Mouse (Mus musculus): ENCODE measurements around the gene Sptlc3. TPM values are rescaled to one million over a fixed set of nuclear protein-coding genes. Genes with fewer than 3 reads are reported as not detected.

Gene Sptlc3
- total RNA-seq (2012; rRNA removed): not detected in 2 replicates
- polyA plus RNA-seq (2012; ENCODE audit: insufficient read depth in 1 of 2, insufficient read length in 2 of 2, low read depth in 1 of 2, low replicate concordance in 2 of 2, missing spikeins in 1 of 2): not detected

GRCm38 (mm10) chr2:139493836-139494235 is at the start of gene Sptlc3:
TSS of gene Sptlc3 (plus strand) at chr2:139493913.
- no peaks in the 10 kb centered on the region for H3K79me2 ChIP-seq (ENCODE audit: control insufficient read depth, insufficient read depth, low read length, poor library complexity)
- no peak within 1 kb of the TSS for H3K4me3 ChIP-seq (ENCODE audit: control insufficient read depth in 1 of 2, insufficient read depth in 1 of 2, low read depth in 2 of 2, low read length in 2 of 2)
- no peaks in the 10 kb centered on the region for H3K9me3 ChIP-seq (replicated peaks; ENCODE audit: insufficient read depth, low read length)
- no peaks in the 10 kb centered on the region for H3K36me3 ChIP-seq (ENCODE audit: control insufficient read depth in 1 of 2, insufficient read depth in 2 of 2, low read length in 2 of 2)
- DNase-seq (ENCODE audit: low read depth, low spot score): no peak
- no peak within 1 kb of the TSS for H3K27ac ChIP-seq (ENCODE audit: control insufficient read depth, low read depth, low read length)
- H3K4me1 ChIP-seq (ENCODE audit: control insufficient read depth in 1 of 2, insufficient read depth in 2 of 2, low read length in 2 of 2): no peaks in the 10 kb centered on the region
- no peak within 1 kb of the TSS for H3K9ac ChIP-seq (ENCODE audit: control insufficient read depth, low read depth, low read length, poor library complexity, severe bottlenecking)
- no peak for TF ChIP-seq ZC3H11A (IDR thresholded peaks at IDR 0.05; ENCODE audit: low read depth, low read length)
- TF ChIP-seq MAFK (IDR thresholded peaks at IDR 0.05; ENCODE audit: borderline replicate concordance, low read depth, low read length): no peak
- no peak for TF ChIP-seq ZNF384 (IDR thresholded peaks at IDR 0.05; ENCODE audit: low read depth, low read length)
- no peak for TF ChIP-seq TAL1 (IDR thresholded peaks at IDR 0.05; ENCODE audit: low read length)
- no peak for TF ChIP-seq CTCF (IDR thresholded peaks at IDR 0.05 in 2 of 3, conservative IDR thresholded peaks at IDR 0.05 in 1 of 3; ENCODE audit: control insufficient read depth in 1 of 3, insufficient read depth in 1 of 3, low read depth in 2 of 3, low read length in 3 of 3, poor library complexity in 1 of 3, severe bottlenecking in 1 of 3)
- TF ChIP-seq POLR2AphosphoS5 (IDR thresholded peaks at IDR 0.05; ENCODE audit: borderline replicate concordance, low read depth, low read length): no peak
- TF ChIP-seq GATA1 (IDR thresholded peaks at IDR 0.05; ENCODE audit: low read depth, low read length): no peak
- no peak for TF ChIP-seq USF1 (IDR thresholded peaks at IDR 0.05; ENCODE audit: low read depth, low read length)
- no peak for TF ChIP-seq CHD2 (IDR thresholded peaks at IDR 0.05; ENCODE audit: low read length)
- TF ChIP-seq MAZ (IDR thresholded peaks at IDR 0.05; ENCODE audit: low read depth, low read length): no peak
- no peak for TF ChIP-seq POLR2A (IDR thresholded peaks at IDR 0.05; ENCODE audit: control insufficient read depth in 1 of 2, insufficient read depth in 1 of 2, low read depth in 1 of 2, low read length in 2 of 2, poor library complexity in 1 of 2)
- TF ChIP-seq MEF2A (IDR thresholded peaks at IDR 0.05; ENCODE audit: extremely low read depth, insufficient replicate concordance, low read depth, low read length, poor library complexity, severe bottlenecking): no peak
- TF ChIP-seq BHLHE40 (IDR thresholded peaks at IDR 0.05; ENCODE audit: borderline replicate concordance, low read depth, low read length): no peak
- TF ChIP-seq NELFE (IDR thresholded peaks at IDR 0.05; ENCODE audit: low read depth, low read length): no peak
- no peak for TF ChIP-seq POLR2AphosphoS2 (IDR thresholded peaks at IDR 0.05; ENCODE audit: low read length)
- no peak for TF ChIP-seq SIN3A (IDR thresholded peaks at IDR 0.05; ENCODE audit: low read length)
- no peak for TF ChIP-seq RCOR1 (IDR thresholded peaks at IDR 0.05; ENCODE audit: low read depth, low read length)
- H3K27me3 ChIP-seq (ENCODE audit: control insufficient read depth in 1 of 2, insufficient read depth in 2 of 2, low read length in 2 of 2): no peaks in the 10 kb centered on the region

GRCm38 (mm10) chr2:139467726-139468125 is 26.0 kb upstream of the Sptlc3 start:
- DNase-seq (ENCODE audit: low read depth, low spot score): no peak
- no peak for TF ChIP-seq USF1 (IDR thresholded peaks at IDR 0.05; ENCODE audit: low read depth, low read length)
- no peak for TF ChIP-seq E2F4 (IDR thresholded peaks at IDR 0.05; ENCODE audit: borderline replicate concordance, low read depth, low read length)
- TF ChIP-seq TCF12 (IDR thresholded peaks at IDR 0.05; ENCODE audit: low read depth, low read length): no peak
- TF ChIP-seq ZC3H11A (IDR thresholded peaks at IDR 0.05; ENCODE audit: low read depth, low read length): no peak
- no peak for TF ChIP-seq POLR2AphosphoS5 (IDR thresholded peaks at IDR 0.05; ENCODE audit: borderline replicate concordance, low read depth, low read length)
- TF ChIP-seq ETS1 (IDR thresholded peaks at IDR 0.05; ENCODE audit: low read depth, low read length): no peak
- TF ChIP-seq POLR2AphosphoS2 (IDR thresholded peaks at IDR 0.05; ENCODE audit: low read length): no peak
- TF ChIP-seq KAT2A (conservative IDR thresholded peaks at IDR 0.05; ENCODE audit: low read depth, low read length): no peak
- no peak for TF ChIP-seq HCFC1 (IDR thresholded peaks at IDR 0.05; ENCODE audit: low read depth, low read length)
- TF ChIP-seq EP300 (IDR thresholded peaks at IDR 0.05; ENCODE audit: low read depth in 1 of 2, low read length in 2 of 2): no peak
- no peak for TF ChIP-seq MYC (IDR thresholded peaks at IDR 0.05; ENCODE audit: low read depth, low read length)
- no peak for TF ChIP-seq MEF2A (IDR thresholded peaks at IDR 0.05; ENCODE audit: extremely low read depth, insufficient replicate concordance, low read depth, low read length, poor library complexity, severe bottlenecking)
- TF ChIP-seq GABPA (IDR thresholded peaks at IDR 0.05; ENCODE audit: low read depth, low read length): no peak
- no peak for TF ChIP-seq MAFK (IDR thresholded peaks at IDR 0.05; ENCODE audit: borderline replicate concordance, low read depth, low read length)

More at GRCm38 (mm10) chr2:139467726-139468125, 26.0 kb upstream of the Sptlc3 start:
- Histone ChIP-seq H3K9ac (ENCODE audit: control insufficient read depth, low read depth, low read length, poor library complexity, severe bottlenecking) (no peak overlapping the region), H3K36me3 (ENCODE audit: control insufficient read depth in 1 of 2, insufficient read depth in 2 of 2, low read length in 2 of 2) (no peaks in the 10 kb centered on the region), H3K9me3 (replicated peaks; ENCODE audit: insufficient read depth, low read length) (no peaks in the 10 kb centered on the region), H3K27me3 (ENCODE audit: control insufficient read depth in 1 of 2, insufficient read depth in 2 of 2, low read length in 2 of 2) (no peaks in the 10 kb centered on the region), H3K79me2 (ENCODE audit: control insufficient read depth, insufficient read depth, low read length, poor library complexity) (no peaks in the 10 kb centered on the region), H3K4me3 (ENCODE audit: control insufficient read depth in 1 of 2, insufficient read depth in 1 of 2, low read depth in 2 of 2, low read length in 2 of 2) (no peak overlapping the region), H3K27ac (ENCODE audit: control insufficient read depth, low read depth, low read length) (no peak overlapping the region), H3K4me1 (ENCODE audit: control insufficient read depth in 1 of 2, insufficient read depth in 2 of 2, low read length in 2 of 2) (no peaks in the 10 kb centered on the region)

All from MEL (cell line).